Mouse (Mus musculus) spleen, adult 2 months (tissue): ENCODE measurements around the gene Slf2.

Source experiments
- CTCF ChIP-seq: fragments of 200-500 bp; IDR thresholded peaks from 2 replicates; pipeline ENCODE4 v1.5.1; 2011; ENCODE audit warnings: mild to moderate bottlenecking, inconsistent platforms; ENCODE audit not compliant: insufficient read depth, insufficient read length, insufficient replicate concordance; ENCODE audit errors: extremely low read depth
- POLR2A ChIP-seq: fragments of 200-500 bp; IDR thresholded peaks from 2 replicates; pipeline ENCODE4 v1.6.1; 2011; ENCODE audit warnings: low read depth, low read length, inconsistent platforms

DNA sequence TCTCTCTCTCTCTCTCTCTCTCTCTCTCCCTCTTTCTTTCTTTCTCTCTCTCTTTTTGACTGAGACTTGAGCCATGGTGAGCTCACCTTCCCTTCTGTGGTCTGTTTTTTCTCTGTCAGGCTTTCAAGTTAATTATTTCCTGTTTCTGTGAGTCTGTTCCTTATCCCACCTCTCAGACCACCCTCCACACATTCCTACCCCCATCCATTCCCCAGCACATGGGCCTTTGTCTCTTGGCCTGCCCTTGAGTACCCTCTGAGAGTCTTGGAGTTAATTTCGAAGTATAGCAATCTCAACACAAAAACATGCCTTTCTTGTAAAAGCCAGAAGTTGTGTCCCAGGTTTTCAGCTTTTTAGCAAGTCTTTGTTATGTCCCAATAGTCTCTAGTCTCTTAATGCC, 3.7 kb upstream of the Slf2 start:
- TF ChIP-seq CTCF: no peak
- TF ChIP-seq POLR2A: no peak
